Mouse (Mus musculus) ZHBTc4 (cell line): ENCODE measurements around the gene Zc3h4.
A peak's percentile ranks its signal among the peaks of the same experiment; 100 is the strongest.

Experiments used
- DNase-seq: peaks from one replicate; pipeline ENCODE4 v3.0.0-alpha.2; 2011; ENCODE audit warnings: low read depth, low spot score

Zc3h4 gene

GRCm38 (mm10) chr7:16475764-16476599, 75.3 kb downstream of the Zc3h4 start:
- no peak for DNase-seq

- DNase-seq = peak; percentile 80
These were observed 75.9 kb downstream of the Zc3h4 start for GRCm38 (mm10) chr7:16476600-16476989.

- DNase-seq = no peak
These were observed 76.9 kb downstream of the Zc3h4 start, which contains the start of gene Npas1 for GRCm38 (mm10) chr7:16477628-16478027. TSS of gene Npas1 (minus strand) at chr7:16477728.
